Mouse (Mus musculus): ENCODE measurements at regions not wholly inside any gene's neighbourhood (a gene's known extent, or its start where the extent isn't known, plus 50 kb on each side); places are given as distances from the start of the nearest gene placed in this dataset.

- no peak overlapping the region for H3K27ac ChIP-seq
- ATAC-seq (ENCODE audit: insufficient number of reproducible peaks, insufficient read depth, low FRiP score, low TSS enrichment, low read depth), result no peak
- H3K4me1 ChIP-seq (replicated peaks), result no peaks in the 10 kb centered on the region
- H3K4me3 ChIP-seq (replicated peaks), result no peak overlapping the region
- no peaks in the 10 kb centered on the region for H3K36me3 ChIP-seq
- H3K27me3 ChIP-seq, result no peaks in the 10 kb centered on the region
- H3K9me3 ChIP-seq, result no peaks in the 10 kb centered on the region
- no peak overlapping the region for H3K4me2 ChIP-seq
- H3K9ac ChIP-seq (replicated peaks), result no peak overlapping the region
- WGBS, result 91% methylated on average over 17 of the region's 17 CpGs
Observed at GRCm38 (mm10) chr12:99097618-99098066, 177.3 kb downstream of the Ttc8 start.

GRCm38 (mm10) chr12:99099881-99100280 is 179.5 kb downstream of the Ttc8 start:
- H3K4me2 ChIP-seq, result no peak overlapping the region
- H3K4me1 ChIP-seq (replicated peaks), result no peaks in the 10 kb centered on the region
- no peak overlapping the region for H3K27ac ChIP-seq
- no peaks in the 10 kb centered on the region for H3K27me3 ChIP-seq
- no peaks in the 10 kb centered on the region for H3K9me3 ChIP-seq
- no peak for ATAC-seq (ENCODE audit: insufficient number of reproducible peaks, insufficient read depth, low FRiP score, low TSS enrichment, low read depth)
- 75% methylated on average over 7 of the region's 7 CpGs for WGBS
- H3K4me3 ChIP-seq (replicated peaks), result no peak overlapping the region
- H3K9ac ChIP-seq (replicated peaks), result no peak overlapping the region
- H3K36me3 ChIP-seq, result no peaks in the 10 kb centered on the region

- ATAC-seq (ENCODE audit: insufficient number of reproducible peaks, insufficient read depth, low FRiP score, low TSS enrichment, low read depth), result no peak
- Histone ChIP-seq H3K27me3 (no peaks in the 10 kb centered on the region), H3K9ac (replicated peaks) (no peak overlapping the region), H3K36me3 (no peaks in the 10 kb centered on the region), H3K4me3 (replicated peaks) (no peak overlapping the region), H3K4me2 (no peak overlapping the region), H3K27ac (no peak overlapping the region), H3K4me1 (replicated peaks) (no peaks in the 10 kb centered on the region), H3K9me3 (no peaks in the 10 kb centered on the region; the same call in 1 of the 2 replicates)
- WGBS, result 91% methylated on average over 5 of the region's 5 CpGs
Observed at GRCm38 (mm10) chr12:99108616-99109015, 188.2 kb downstream of the Ttc8 start.

DNA sequence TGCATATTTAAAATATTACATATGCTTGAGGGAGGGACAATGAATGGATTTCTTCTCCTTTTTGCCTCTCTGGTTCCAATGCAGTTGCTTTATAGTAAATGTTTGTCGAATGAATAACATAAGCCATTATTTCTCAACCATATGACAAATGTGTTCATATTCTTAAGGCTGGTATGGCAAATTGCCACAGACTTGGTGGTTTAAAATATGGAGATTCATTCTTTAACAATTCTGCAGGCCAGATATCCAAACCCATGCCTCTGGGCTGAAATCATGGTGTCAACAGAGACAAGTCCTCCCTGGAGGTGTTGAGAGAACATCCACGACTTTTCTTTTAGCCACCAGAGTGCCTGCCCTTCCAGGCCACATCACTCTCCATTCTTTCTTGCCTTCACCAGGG is 193.4 kb downstream of the Ttc8 start:
- Histone ChIP-seq H3K9me3 (no peaks in the 10 kb centered on the region), H3K4me2 (no peak overlapping the region), H3K27ac (no peak overlapping the region), H3K9ac (replicated peaks) (no peak overlapping the region), H3K27me3 (no peaks in the 10 kb centered on the region), H3K4me1 (replicated peaks) (no peaks in the 10 kb centered on the region), H3K4me3 (replicated peaks) (no peak overlapping the region), H3K36me3 (no peaks in the 10 kb centered on the region)
- ATAC-seq (ENCODE audit: insufficient number of reproducible peaks, insufficient read depth, low FRiP score, low TSS enrichment, low read depth), result no peak
- WGBS, result 86% methylated on average over 2 of the region's 2 CpGs

GRCm38 (mm10) chr12:99116491-99116890 is 196.1 kb downstream of the Ttc8 start:
- no peak overlapping the region for H3K9ac ChIP-seq (replicated peaks)
- 50% methylated on average over 7 of the region's 7 CpGs for WGBS
- no peaks in the 10 kb centered on the region for H3K9me3 ChIP-seq
- no peak overlapping the region for H3K27ac ChIP-seq
- no peaks in the 10 kb centered on the region for H3K36me3 ChIP-seq
- no peak for ATAC-seq (ENCODE audit: insufficient number of reproducible peaks, insufficient read depth, low FRiP score, low TSS enrichment, low read depth)
- H3K4me2 ChIP-seq, result no peak overlapping the region
- no peak overlapping the region for H3K4me3 ChIP-seq (replicated peaks)
- no peaks in the 10 kb centered on the region for H3K27me3 ChIP-seq
- H3K4me1 ChIP-seq (replicated peaks), result no peaks in the 10 kb centered on the region

DNA sequence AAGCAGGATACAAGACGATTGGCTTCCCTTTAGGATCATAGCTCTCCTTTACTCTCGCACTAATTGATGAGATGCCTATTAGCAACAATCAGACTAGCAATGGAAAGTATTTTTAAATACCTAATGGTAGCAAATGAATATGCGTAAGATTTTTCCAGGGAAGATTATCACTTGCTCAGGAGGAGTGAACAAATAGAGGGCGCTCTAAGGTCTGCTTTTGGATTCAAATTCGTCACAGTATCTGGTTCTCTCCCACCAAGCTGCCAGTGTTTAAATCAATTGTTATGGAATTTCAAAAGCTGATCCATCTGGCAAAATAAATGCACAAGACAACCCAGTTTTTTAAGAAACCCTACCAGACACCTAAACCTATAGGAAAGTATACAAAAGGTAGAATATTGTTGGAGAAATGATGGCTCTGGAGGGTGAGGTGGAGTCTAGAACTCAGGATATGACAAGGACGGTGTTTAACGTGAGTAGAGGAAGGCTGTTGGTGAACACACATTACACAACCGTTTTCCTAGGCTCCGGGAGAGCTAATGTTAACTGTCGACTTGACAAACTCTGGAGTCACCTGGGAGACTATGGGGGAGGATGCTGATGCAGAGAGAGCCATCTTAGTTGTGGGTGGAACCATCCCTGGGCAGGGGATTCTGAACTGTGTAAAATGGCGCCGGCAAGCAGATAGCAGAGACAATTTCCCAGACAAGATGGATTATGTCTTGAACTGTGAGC is 198.2 kb downstream of the Ttc8 start:
- no peak for ATAC-seq (ENCODE audit: insufficient number of reproducible peaks, insufficient read depth, low FRiP score, low TSS enrichment, low read depth)
- H3K4me1 ChIP-seq (replicated peaks), result 0 out of 2 replicates have a peak, but pooled peaks cover under 1% of the 10 kb centered on the region
- no peak overlapping the region for H3K4me3 ChIP-seq (replicated peaks)
- H3K27ac ChIP-seq, result no peak overlapping the region
- H3K27me3 ChIP-seq, result no peaks in the 10 kb centered on the region
- WGBS, result 84% methylated on average over 12 of the region's 12 CpGs
- H3K36me3 ChIP-seq, result no peaks in the 10 kb centered on the region
- H3K4me2 ChIP-seq, result no peak overlapping the region
- H3K9ac ChIP-seq (replicated peaks), result no peak overlapping the region
- H3K9me3 ChIP-seq, result no peaks in the 10 kb centered on the region

GRCm38 (mm10) chr12:99119966-99120365 is 199.6 kb downstream of the Ttc8 start:
- Histone ChIP-seq H3K4me3 (replicated peaks) (no peak overlapping the region), H3K4me2 (no peak overlapping the region), H3K36me3 (no peaks in the 10 kb centered on the region), H3K4me1 (replicated peaks) (0 out of 2 replicates have a peak, but pooled peaks cover 6% of the 10 kb centered on the region), H3K9ac (replicated peaks) (no peak overlapping the region), H3K27me3 (no peaks in the 10 kb centered on the region), H3K27ac (no peak overlapping the region), H3K9me3 (no peaks in the 10 kb centered on the region)
- ATAC-seq (ENCODE audit: insufficient number of reproducible peaks, insufficient read depth, low FRiP score, low TSS enrichment, low read depth), result no peak
- WGBS, result 88% methylated on average over 9 of the region's 9 CpGs

DNA sequence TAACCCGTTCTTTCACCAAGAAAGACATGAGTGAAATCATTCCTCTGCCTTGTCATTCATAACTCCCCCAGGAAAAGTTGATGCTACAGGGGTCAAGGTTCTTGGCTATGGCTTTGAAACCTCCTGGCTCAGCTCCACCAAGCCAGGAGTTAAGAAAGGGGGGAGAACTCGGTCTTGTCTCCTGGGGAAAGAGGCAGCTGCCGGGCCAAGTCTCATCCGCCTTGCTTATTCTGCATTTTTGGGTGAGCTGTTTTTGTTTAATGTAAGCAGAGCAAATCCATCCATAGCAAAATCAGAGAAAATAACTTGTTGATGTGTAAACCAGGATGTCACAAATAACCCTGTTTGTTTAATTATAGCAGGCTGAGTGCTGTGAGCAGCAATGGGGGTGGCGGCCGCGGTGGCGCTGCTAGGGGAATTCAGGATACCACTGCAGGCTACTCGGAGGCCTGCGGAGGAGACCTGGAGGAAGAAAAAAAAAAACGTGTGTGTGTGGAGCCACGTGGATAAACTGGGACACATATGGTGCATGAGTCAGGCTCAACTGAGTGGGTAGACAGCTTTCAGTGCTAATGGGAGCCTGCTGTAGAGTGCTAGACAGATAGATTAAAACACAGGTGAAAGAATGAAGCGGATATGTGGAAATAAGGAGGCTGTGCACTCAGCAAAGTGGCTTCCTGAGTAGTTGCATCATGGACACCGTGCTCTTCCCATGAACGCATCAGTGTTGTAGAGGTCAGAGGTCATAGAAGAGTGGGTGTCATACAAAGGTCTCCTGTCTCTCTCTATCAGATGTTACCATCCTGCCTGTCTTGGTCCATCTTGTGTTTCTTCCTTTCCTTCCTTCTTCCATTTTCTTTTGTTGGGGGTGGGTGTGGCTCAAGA is 203.5 kb downstream of the Ttc8 start:
- no peaks in the 10 kb centered on the region for H3K36me3 ChIP-seq
- ATAC-seq (ENCODE audit: insufficient number of reproducible peaks, insufficient read depth, low FRiP score, low TSS enrichment, low read depth), result no peak
- 0 out of 2 replicates have a peak, but pooled peaks cover 6% of the 10 kb centered on the region for H3K4me1 ChIP-seq (replicated peaks)
- no peak overlapping the region for H3K4me3 ChIP-seq (replicated peaks)
- no peak overlapping the region for H3K9ac ChIP-seq (replicated peaks)
- no peaks in the 10 kb centered on the region for H3K27me3 ChIP-seq
- no peak overlapping the region for H3K4me2 ChIP-seq
- H3K27ac ChIP-seq, result no peak overlapping the region
- WGBS, result 73% methylated on average over 15 of the region's 15 CpGs
- H3K9me3 ChIP-seq, result no peaks in the 10 kb centered on the region

DNA sequence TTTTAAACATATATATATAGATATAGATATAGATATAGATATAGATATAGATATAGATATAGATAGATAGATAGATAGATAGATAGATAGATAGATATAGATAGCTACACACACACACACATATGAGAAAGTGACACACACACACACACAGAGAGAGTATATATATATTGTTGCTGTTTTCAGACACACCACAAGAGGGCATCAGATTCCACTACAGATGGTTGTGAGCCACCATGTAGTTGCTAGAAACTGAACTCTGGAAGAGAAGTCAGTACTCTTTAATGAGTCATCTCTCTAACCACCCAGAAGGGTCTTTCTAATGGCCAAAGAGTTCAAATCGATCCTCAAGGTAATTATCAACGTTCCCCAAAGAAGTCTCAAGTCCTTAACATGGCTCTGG is 205.8 kb downstream of the Ttc8 start:
- H3K4me2 ChIP-seq, result no peak overlapping the region
- H3K4me3 ChIP-seq (replicated peaks), result no peak overlapping the region
- 97% methylated on average over 2 of the region's 2 CpGs for WGBS
- H3K27ac ChIP-seq, result no peak overlapping the region
- H3K27me3 ChIP-seq, result no peaks in the 10 kb centered on the region
- H3K36me3 ChIP-seq, result no peaks in the 10 kb centered on the region
- 0 out of 2 replicates have a peak, but pooled peaks cover 6% of the 10 kb centered on the region for H3K4me1 ChIP-seq (replicated peaks)
- no peaks in the 10 kb centered on the region for H3K9me3 ChIP-seq
- no peak for ATAC-seq (ENCODE audit: insufficient number of reproducible peaks, insufficient read depth, low FRiP score, low TSS enrichment, low read depth)
- H3K9ac ChIP-seq (replicated peaks), result no peak overlapping the region
